Mouse (Mus musculus) megakaryocyte, adult 5-6 weeks (primary cell): ENCODE results near the gene Il12a. TPM values are rescaled to one million over a fixed set of nuclear protein-coding genes. Genes with fewer than 3 reads are reported as not detected.
A peak's percentile ranks its signal among the peaks of the same experiment; 100 is the strongest.

Experiments used
- ATAC-seq: 2 replicates; pipeline ENCODE4 v1.8.0; 2016; ENCODE audit warnings: mild to moderate bottlenecking, inconsistent platforms; ENCODE audit not compliant: poor library complexity, severe bottlenecking
- total RNA-seq, 2 experiments: library from RNA; stranded (forward) in 1 of 2; stranded (reverse) in 1 of 2; fragments of 153-499, 151-499 nt in 1 of 2; fragments of 221-1000, 200-1000 nt in 1 of 2; gene quantifications; 2 replicates each; pipeline versions ENCODE4 v1.2.3 to v1.2.4; 2015 to 2017

Gene Il12a
- total RNA-seq (2015) = 1.1 and 1.9 TPM in 2 replicates
- total RNA-seq (2017) = 3.1 and 7.6 TPM in 2 replicates

DNA sequence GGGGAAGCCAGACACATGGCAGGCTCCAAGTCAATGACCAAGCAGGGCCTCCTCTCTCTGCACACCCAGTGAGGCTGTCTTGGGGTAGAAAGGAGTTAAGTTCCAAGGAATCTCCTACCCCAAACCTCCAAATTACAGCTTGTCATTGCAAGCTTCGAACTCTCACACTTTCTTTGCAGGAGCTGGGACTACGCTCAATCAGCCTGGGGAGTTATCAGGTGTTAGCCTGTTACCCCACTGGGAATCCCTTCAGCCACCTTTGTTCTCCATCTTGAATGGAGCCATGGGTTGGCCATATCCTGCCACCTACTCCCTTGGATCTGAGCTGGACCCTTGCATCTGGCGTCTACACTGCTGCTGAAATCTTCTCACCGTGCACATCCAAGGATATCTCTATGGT is at the start of gene Il12a:
Gene Il12a (plus strand): TSS at position 301 of the 400 bp plus-strand sequence.
- no peak for ATAC-seq

DNA sequence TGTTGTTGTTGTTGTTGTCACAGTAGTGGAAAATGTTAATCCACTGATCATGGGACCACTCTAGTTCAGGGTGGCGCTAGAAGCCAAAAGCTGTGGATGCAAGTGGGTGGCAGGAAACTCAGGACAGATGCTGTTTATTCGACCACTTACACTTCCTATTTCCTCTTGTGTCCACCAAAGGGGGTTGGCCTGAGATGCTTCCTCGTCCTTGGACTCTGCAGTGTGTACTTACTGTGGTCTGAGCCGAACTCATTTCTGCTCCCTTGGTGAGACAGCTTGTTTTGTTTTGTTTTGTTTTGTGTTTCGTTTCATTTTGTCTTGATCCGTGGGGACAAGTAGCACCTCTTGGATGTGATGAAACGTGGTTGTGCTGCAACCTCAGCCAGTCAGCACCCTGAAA is 47.5 kb upstream of the Il12a start:
- peak; percentile 67 for ATAC-seq

DNA sequence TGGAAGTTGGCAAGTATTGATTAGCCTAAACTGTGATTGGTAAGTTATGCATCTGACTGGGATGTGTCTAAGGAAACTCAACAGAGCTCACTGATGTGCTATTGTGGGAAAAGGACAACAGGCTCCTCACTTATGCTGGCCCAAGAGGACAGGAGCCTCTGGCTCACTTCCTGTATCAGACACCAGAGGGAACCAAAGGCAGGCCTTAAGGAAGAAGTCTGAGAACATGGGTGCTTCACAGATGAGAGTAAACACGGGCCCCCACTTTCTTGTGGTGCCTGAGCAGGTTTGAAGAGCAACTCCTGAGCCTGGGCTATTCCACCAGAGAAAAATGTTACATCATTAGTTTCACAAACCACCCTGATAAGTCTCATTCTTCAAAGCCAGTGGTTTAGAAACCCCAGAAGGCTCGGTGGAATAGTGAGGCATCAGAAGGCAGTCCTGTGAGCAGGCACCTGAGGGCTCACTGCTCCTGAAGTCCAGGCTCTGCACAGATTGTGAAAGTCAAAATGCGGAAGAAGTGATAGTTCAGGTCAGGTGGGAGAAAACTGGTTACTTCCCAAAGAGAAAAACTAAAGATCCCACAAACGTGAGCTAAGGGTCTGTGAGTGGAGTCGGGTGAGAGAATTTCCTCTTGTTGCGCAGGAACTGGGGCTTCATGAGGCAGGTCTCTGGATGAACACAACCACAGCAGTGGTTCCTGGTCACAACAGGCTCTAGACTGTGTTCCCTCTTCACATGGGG is 43.9 kb upstream of the Il12a start:
- peak; percentile 50 for ATAC-seq

DNA sequence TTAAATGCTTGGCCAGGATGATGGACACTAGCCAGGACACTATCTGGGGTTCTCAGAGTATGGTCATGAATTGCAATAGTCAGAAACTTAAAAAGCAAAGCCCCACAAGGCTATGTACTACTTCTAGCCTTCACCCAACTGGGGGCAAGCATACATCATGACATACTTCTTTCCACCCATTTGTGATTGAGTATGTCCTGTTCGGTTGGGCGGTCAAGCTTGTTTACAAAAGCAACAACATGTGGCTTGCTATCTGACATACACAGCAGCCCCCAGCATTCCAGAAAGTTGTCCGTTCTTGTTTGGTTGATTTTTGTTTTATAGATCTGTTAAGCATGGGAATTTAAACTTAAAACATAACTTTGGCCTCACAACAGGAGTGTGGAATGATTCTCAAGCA is 43.2 kb upstream of the Il12a start:
- ATAC-seq = no peak

DNA sequence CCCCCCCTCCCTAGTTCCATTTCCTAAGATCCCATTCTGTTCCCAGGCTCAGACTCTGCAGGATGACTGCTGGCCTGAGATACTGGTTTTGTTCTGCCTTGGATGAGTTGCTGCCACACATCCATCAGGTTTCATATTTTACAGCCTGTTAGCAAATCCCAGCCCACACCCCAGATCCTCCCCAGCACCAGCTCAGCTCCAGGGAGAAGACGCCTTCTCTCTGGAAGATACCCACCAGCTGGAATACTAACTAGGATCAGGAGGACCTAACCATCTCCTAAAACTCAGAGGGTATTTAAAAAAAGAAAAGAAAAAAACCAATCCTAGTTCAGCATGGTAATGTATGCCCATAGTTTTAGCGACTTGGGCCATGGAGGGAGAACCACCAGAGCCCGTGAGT is 40.2 kb upstream of the Il12a start:
- ATAC-seq = no peak

DNA sequence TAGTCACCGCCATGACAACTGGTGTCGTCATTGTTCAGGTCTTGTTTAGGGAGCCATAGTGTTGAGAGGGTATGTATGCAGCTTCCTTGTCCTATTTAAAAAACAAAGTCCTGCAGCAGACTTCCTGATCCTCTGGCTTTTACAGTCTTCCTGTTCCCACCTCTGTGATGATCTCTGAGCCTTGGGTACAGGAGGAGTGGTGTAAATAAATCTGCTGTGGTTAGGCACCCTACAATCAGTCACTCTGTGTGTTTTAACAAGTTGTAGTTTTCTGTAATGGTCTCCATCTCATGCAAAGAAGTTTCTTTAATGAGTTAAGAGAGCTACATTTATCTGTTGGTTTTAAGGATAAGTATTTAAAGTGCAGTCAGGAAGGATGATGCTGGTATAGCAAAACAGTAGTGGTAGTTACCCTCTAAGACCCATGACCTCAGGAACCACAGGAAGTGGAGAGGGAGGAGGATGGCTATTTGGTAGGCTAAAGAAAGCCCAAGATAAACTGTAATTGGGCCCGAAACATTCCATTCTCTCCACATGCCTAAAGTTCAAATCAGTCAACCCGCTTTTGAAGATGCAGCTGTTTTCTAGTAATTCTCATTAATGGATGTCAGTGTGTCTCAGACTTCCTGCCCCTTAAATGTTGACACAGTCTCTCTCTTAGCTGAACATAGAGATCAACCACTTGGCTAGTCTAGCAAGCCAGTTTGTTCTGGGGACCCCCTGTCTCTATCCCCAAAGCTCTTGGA is 33.7 kb upstream of the Il12a start:
- ATAC-seq = no peak

DNA sequence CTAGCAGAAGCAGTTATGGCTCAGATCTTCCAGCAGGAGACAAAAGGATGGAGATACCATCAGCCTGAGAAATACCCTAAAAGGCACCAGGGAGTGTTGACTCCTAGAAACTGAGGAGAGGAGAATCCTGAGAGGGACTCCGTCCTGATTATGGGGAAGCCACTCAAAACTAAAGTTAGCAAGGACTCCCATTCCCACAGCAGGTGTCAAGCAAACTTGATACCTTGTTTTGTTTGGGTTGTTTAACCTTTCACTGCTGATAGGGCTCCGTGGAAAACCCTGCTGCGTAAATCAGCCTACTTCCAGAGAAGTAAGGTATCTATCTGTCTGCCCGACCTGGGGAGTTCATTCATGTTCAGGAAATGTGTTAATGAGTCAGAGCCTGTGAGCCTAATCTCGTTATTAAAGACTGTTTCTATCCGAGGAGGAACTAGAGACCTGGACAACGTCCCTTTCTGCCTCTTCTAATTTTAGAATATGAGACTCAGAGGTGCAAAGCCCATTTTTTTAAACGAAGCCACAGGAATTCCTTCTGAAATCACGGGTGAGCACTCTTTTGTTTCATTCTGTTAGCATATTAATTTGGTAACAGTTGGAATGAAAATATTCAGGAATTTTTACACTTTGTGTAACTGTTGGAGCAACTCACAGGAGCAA is 32.7 kb upstream of the Il12a start:
- ATAC-seq = no peak

DNA sequence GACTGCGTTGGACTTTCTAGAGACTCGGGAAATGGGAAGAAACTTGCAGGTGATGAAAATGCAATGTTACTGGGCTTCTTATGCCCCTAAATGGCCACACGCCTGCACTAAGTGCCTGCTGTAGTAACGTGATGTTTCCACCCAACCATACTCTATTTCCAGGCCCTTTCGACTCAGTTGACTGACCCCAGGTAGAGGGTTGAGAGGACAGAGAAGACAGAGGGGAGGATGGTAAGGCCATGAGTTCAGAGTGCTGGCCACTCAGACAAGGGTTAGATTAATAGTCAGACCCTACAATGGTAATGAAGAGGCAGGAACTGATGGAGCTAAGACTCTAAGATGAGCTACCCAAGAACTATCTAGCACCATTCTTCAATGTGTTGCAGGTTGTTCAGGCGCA is 30.4 kb upstream of the Il12a start:
- ATAC-seq = no peak

DNA sequence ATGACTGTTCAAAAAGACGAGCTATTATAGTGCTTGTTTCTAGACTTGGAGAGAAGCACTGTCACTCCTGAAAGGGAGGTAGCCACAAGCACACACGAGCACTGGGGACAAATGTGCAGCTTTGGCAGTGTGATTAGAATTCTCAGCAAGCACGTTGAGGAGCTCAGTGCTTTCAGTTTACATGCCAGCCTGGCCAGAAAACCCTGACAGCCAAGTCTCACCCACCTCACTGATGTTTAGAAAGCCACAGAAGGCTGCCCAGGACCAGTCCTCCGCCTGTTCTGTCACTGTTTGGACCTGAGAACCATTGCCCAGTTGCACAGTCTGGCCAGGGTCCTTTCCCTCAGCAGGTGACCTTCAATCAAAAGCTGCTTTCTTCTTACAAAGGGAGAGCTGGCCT is 29.9 kb upstream of the Il12a start:
- no peak for ATAC-seq

DNA sequence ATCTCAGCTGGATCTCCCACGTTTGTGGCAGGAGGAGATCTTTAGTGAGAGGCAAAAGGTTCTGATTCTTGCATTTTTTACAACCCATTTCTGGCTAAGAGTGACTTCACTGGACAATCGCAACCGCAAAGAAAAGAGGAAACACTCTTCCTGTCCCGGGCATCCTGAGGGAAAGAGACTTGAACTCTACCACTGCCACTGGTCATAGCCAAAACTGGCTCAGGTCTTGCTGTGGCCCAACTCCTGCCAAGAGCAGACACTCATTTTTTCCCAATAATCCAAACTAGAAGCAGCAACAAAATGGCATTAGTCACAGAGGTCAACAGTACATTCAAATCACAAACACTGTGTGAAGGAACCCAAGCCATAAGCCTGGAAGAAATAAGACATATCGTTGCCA is 28.1 kb upstream of the Il12a start:
- peak; percentile 66 for ATAC-seq

DNA sequence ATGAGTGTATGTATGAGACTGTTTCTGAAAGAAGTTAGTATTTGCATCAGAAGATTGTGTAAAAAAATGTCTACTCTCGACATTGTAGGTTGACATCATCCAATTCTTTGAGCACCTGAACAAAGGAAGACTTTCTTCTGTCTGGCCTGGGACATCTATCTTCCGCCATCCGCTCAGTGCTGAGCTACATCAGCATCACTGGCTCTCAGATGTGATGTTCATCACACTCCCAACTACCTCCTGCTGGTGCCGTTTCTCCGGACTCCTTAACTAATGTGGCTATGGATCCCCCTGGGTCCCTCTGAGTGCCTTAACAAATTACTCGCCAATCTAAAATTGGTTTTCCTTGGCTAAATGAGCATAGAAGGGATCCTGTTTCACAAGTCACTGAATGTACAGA is 26.1 kb upstream of the Il12a start:
- ATAC-seq = no peak

DNA sequence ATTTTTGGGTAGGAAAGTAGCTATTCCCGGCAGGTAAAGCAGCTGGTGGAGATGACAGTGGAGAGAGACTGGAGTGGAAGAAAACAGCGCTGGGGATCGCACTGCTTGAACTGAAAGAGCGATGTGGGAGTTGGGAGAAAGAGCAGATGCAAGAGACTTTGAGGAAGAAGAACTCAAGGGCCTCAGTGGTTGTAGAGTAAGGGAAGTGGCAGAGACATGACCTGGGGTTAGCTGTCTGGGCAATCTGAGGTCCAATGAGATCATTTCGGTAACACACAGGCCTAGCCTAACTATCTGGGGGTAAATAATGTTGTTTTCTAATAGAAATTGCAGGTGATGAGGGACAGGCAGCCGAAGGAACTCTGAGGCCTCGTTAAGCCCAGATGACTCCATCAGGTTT is 24.1 kb upstream of the Il12a start:
- peak; percentile 79 for ATAC-seq

DNA sequence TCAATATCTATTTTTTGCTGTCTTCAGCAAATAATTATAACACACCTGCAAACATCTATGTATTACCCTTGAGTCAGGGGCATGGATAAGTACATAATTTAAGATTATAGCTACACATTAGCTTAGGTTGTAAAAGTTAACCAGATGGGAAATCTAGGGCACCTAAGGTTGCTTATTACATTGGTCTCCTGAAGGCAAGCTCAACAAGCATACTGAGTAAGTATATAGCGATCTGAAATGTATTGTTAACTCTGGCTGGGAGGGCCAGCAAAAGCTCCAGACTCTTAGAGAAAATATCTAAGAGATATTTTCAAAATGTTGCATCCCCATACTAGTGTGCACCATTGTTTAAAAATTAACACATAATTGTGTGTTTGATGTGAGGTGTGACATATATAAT is 22.6 kb upstream of the Il12a start:
- no peak for ATAC-seq

DNA sequence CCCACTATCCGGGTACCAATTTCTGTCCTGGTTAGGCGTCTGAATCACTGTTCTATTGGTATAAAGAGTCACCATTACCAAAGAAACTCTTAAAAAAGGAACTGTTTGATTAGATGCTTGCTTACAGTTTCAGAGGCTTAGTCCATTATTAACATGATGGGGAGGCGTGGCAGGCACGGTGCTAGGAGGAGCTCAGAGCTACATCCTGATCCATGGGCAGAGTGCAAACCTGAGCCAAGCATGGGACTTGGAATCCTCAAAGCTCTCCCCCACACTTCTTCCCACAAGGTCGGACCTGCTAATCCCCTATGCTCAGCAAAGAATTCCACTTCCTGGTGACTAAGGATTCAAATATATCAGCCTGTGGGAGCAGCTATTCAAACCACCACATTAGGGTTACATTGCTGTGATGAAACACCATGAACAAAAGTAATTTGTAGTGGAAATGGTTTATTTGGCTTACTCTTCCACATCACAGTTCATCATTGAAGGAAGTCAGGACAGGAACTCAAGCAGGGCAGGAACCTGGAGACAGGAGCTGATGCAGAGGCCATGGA is 20.9 kb upstream of the Il12a start:
- ATAC-seq = no peak

DNA sequence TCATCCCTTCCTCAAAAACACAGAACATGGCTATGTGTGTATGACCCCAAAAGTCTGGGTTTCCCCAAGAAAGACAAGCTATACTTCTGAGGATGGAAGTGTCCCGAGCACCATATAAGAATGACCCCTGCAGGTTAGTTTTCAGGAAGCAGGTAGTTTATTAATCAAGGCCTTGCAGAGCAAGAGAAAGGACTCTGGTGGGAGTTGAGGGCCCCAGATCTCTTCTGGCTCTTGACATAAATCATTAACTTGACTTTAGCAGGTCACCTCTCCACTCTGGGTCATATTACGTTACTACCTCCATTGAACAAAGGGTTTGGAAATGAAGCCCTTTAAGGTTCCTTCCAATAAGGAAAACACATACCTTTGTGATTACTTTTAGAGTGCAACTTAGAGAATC is 15.7 kb upstream of the Il12a start:
- ATAC-seq = no peak

DNA sequence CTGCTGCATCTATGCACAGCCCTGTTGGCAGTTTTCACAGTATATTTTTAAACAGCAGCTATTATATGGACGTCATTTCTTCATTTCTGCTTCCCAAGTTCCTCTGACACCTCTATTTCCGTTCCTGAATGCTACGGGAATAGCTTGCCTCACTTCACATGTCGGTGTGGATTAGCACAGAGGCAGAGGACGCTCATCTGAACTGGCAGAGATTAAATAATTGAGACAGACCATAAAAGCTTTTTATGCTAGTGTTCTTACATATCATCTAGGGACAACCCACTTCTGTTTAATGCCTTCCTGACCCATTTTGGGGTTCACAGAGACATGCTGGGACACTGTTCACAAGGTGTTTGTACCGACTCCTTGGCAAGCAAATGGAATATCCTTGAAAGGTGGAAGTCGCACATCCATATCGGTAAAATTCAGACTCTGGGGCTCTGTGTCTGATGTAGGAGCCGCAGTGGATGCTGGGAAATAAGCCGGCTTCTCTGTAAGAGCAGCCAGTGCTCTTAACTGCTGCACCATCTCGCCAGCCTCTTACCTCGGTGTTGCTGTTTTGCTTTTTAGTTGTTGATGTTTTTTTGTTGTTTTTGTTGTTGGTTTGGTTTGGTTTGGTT is 15.1 kb upstream of the Il12a start:
- no peak for ATAC-seq

DNA sequence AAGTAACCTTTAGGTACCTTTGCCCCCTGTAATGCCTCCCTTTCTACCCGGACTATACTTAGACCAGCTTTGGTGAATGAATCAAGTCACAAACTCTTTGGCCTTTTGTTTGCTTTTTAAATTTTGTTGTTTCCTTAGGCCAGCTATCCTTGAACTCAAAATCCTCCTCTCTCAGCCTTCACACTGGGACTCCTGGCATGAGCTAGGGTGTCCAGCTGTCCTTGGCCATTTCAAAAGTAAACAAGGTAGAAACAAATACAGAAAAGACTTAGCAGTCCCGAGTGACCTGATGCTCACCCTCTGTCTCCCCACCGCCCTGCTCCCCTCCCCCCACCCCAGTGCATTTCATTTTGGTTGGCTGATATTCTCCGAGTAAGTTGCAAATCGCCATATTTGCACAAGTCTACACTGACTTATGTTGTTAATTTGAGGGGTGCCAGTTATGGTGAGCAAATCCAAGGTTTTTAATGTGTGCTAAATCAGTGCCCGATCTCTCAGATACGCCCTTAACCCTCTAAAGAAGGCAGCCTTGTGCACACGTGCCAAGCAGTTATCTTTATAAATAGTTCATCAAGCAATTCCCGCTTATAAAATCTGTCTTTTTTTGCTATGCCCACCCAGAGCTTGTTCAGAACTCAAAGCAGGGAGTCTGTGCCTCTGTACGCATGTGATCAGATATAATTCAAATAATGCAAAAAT is 14.3 kb upstream of the Il12a start:
- ATAC-seq = no peak

DNA sequence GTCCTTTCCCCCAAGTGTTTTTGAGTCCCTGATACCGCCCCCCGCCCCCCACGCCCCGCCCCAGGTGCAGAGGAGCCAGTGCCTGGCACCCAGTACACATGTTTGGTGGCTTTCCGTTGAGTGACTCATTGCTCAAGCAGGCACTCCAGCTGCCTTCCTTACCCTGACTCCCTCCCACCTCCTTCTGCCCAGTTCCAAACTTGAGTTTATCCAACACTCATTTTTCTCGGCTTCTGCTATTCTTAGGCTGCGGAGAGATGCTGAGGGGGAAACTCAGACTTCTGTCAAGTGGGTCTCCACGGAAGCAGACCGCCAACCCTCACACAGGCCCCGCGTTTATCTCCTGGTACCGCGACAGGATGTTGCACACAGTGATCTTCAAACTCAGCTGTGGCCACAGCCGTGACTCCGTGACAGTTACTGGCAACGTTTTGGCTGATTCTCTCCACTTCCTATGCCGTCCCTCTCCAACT is 13.6 kb upstream of the Il12a start:
- ATAC-seq = peak; percentile 94

DNA sequence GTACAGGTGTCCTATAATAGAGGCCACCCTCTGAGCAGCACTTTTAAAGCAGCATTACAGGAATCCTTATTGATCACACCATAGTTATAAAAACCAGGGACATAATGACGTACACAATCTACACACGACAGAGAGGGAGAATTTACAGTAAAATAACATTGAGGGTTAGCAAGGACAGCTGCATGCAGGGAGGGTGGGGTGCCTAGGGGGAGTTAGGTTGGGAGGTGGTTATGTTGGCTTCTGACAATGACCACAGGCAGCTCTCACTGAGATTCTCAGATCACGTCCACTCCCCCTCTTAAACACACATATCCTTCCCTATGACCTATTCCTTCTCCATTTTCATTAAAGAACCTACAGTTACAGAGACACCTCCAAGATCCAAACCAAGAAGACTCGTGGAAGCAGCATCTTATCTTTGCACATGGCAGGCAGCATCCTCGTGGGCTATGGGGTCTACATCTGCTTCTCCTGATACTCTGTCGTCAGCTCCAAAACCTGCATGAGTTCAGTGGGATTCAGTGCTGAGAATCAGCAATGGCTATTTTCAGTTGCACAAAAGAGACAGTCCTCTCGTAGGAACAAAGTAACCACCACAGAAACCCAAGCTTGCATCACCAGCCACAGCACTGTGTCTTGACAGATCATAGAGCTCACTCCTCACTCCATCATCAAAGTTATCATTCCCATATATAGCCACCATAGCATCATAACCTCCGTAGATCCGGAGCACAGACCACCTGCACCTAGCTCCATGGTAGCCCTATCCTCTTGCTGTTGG is 11.4 kb upstream of the Il12a start:
- ATAC-seq = peak; percentile 29

DNA sequence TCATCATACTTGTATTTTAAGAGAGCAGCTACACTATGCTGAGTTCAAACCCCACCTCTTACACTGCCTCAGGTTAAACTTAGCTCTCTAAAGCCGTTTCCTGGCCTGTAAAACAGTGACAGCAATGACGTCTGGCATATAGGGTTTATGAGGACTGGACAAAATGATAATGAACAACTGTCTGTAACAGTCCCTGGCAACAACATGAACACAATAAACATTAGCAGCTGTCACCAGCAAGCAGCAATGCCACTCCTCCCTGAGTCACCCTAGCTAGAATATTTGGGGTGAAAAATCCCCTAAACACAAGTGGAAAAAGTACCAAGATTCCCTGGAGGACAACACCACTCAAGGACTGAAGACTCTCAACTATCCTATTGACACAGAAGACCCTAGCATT is 6.9 kb upstream of the Il12a start:
- no peak for ATAC-seq
